Mouse (Mus musculus) liver, embryonic 16.5 days (tissue): ENCODE results near the gene Gm5868. TPM values are rescaled to one million over a fixed set of nuclear protein-coding genes. Genes with fewer than 3 reads are reported as not detected.

Experiments used
- ATAC-seq: fragments of 200-750 bp; cut with Nextera tagmentation; 2 replicates; pipeline ENCODE4 v1.8.0; 2017; ENCODE audit warnings: low read depth, mild to moderate bottlenecking, moderate number of reproducible peaks, moderate library complexity
- H3K27ac ChIP-seq: fragments of 300-500 bp; sonication (generic); 2 replicates; pipeline ENCODE4 v1.5.1; 2014; ENCODE audit warnings: mild to moderate bottlenecking, low read length
- H3K27me3 ChIP-seq: fragments of 300-500 bp; sonication (generic); 2 replicates; pipeline ENCODE4 v1.6.1; 2014; ENCODE audit warnings: low read depth, low read length, mixed read lengths; ENCODE audit not compliant: control insufficient read depth, insufficient read depth
- H3K36me3 ChIP-seq: fragments of 300-500 bp; sonication (generic); 2 replicates; pipeline ENCODE4 v1.6.1; 2014; ENCODE audit warnings: mild to moderate bottlenecking; ENCODE audit not compliant: control insufficient read depth, insufficient read depth
- H3K4me1 ChIP-seq: fragments of 300-500 bp; sonication (generic); 2 replicates; pipeline ENCODE4 v1.6.1; 2014; ENCODE audit warnings: low read depth, low read length, mixed read lengths; ENCODE audit not compliant: control insufficient read depth
- H3K4me2 ChIP-seq: fragments of 300-500 bp; sonication (generic); 2 replicates; pipeline ENCODE4 v1.6.1; 2014; ENCODE audit warnings: low read depth, low read length, mixed read lengths
- H3K4me3 ChIP-seq: fragments of 300-500 bp; sonication (generic); 2 replicates; pipeline ENCODE4 v1.5.1; 2014; ENCODE audit warnings: low read depth, mild to moderate bottlenecking, low read length
- H3K9ac ChIP-seq: fragments of 300-500 bp; sonication (generic); 2 replicates; pipeline ENCODE4 v1.6.1; 2014; ENCODE audit warnings: low read depth, low read length
- H3K9me3 ChIP-seq: fragments of 300-500 bp; sonication (generic); replicated peaks from 2 replicates; pipeline ENCODE4 v1.6.1; 2016; ENCODE audit warnings: low read length; ENCODE audit not compliant: control insufficient read depth
- WGBS: fragments of 180-500 bp; shearing (Covaris S2); extraction: QIAGEN DNeasy Blood & Tissue Kit; methylation state at CpG from one replicate; pipeline ENCODE4 v1.1.7; 2014; ENCODE audit not compliant: insufficient replicate concordance; 5-methylcytosine and 5-hydroxymethylcytosine counted together
- polyA plus RNA-seq: library from polyadenylated mRNA; unstranded; fragments of >200 nt; fragmentation: Nextera tagmentation; extraction: Ambion mirVana; gene quantifications from 2 replicates; pipeline ENCODE4 v1.2.1, GENCODE M21; 2015

Gene Gm5868
- not detected in 2 replicates for polyA plus RNA-seq

DNA sequence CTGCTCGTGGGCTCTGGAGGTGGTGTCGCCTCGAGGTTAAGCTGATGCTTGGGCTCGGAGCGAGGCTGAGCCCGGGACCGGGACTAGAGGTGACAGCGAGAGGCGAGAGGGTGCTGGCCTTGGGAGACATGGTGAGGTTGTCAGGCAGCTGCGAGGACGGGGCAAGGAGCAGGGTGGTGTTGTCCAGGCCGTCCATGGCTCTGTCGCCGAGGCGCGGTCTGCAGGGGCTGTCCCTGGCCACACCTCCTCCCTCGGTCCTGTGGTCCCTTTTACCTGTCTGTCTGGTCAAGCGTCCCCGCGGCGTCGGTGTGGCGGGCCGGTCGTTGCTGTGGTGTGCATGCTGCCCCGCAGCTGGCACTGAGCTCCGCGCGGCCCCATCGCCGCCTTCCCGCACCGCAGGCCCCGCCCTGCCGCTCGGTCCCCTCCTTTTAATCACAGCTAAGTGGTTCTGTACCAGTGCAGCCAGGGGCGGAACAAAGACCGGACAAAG lies at the start of gene Gm5868:
Gm5868 (minus strand) TSS at position 360 of the 490 bp plus-strand sequence.
- Histone ChIP-seq H3K4me3 (peak within 1 kb of the TSS; percentile 26; the same call in 1 of the 2 replicates), H3K36me3 (no peaks in the 10 kb centered on the region), H3K9ac (no peak within 1 kb of the TSS), H3K27me3 (peaks cover 12% of the 10 kb centered on the region), H3K4me2 (peak within 1 kb of the TSS; percentile 39; the same call in 1 of the 2 replicates), H3K27ac (no peak within 1 kb of the TSS), H3K4me1 (no peaks in the 10 kb centered on the region), H3K9me3 (no peaks in the 10 kb centered on the region)
- 5% methylated on average over 38 of the region's 38 CpGs for WGBS
- no peak for ATAC-seq

DNA sequence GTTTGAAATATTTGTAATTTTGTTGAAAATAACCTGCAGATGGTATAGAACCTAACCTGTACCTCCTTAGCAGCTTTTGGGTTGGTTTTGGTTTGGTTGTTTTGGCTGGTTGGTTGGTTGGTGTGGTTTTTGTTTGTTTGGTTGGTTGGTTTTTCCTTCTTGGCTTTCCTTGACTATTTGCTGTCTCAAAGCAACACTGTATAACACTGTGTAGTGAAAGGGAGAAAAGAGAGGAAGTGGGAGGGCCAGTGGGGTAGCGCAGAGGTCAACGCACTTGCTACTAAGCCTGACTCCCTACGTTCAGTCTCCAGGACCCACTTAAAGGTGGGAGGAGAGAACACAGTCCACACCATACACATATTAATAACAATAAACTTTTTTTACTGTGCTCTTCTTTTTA lies 49.2 kb upstream of the Gm5868 start:
- Histone ChIP-seq H3K4me1 (no peaks in the 10 kb centered on the region), H3K4me2 (no peak overlapping the region)
- 63% methylated on average over 3 of the region's 3 CpGs for WGBS

DNA sequence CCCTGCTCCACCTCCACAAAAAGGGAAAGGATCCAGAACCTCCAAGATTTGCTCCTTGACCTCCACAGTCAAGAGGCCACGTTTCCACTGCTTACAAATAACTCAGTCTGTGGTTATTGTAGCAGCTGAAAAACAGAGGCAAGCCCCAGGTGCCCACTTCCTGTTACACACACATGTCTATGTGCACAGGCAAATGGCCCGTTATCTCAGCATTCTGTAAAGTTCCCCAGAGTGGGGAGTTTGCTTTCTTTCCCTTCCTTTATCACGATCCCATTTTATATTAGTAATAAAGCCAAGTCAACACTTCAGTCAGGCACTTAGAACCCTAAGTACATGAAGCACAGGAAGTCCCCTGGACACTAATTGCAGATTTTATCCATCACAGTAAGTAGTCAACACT lies 48.8 kb upstream of the Gm5868 start:
- H3K36me3 ChIP-seq, result no peaks in the 10 kb centered on the region
- no peak overlapping the region for H3K9ac ChIP-seq
- ATAC-seq, result no peak
- 15% methylated on average over 3 of the region's 3 CpGs for WGBS
- no peaks in the 10 kb centered on the region for H3K27me3 ChIP-seq
- H3K4me2 ChIP-seq, result no peak overlapping the region
- no peak overlapping the region for H3K4me3 ChIP-seq
- no peaks in the 10 kb centered on the region for H3K4me1 ChIP-seq
- H3K27ac ChIP-seq, result no peak overlapping the region
- H3K9me3 ChIP-seq, result no peaks in the 10 kb centered on the region

More for the DNA sequence above, 49.2 kb upstream of the Gm5868 start:
- Histone ChIP-seq H3K9me3 (no peaks in the 10 kb centered on the region), H3K4me3 (no peak overlapping the region), H3K36me3 (no peaks in the 10 kb centered on the region), H3K27ac (no peak overlapping the region), H3K27me3 (no peaks in the 10 kb centered on the region), H3K9ac (no peak overlapping the region)
- ATAC-seq, result no peak

DNA sequence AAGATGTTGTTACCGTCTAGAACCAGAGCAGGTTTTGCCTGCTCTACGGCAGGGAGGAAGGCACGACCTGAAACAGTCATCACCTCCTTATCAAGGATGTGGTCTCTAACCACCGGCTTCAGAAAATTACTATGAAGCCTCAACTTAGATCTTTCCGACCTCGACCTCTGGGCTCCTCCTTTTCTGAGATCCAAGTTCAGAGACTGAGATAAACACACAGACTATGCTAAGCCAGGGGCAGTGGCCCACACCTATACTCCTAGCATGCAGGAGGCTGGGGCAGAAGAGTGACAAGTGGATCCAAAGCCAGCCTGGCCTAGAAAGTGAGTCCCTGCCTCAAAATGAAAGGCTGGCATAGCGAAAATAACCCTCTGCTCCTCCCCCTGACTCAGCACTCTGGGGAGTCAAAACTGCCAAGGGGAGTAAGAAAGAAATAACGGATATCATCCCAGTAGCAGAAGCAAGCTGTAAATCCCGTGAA lies 47.5 kb upstream of the Gm5868 start:
- H3K4me2 ChIP-seq, result no peak overlapping the region
- 28% methylated on average over 9 of the region's 9 CpGs for WGBS
- no peak for ATAC-seq
- H3K4me1 ChIP-seq, result no peaks in the 10 kb centered on the region
- no peak overlapping the region for H3K4me3 ChIP-seq
- H3K9ac ChIP-seq, result no peak overlapping the region
- no peaks in the 10 kb centered on the region for H3K36me3 ChIP-seq
- H3K27me3 ChIP-seq, result no peaks in the 10 kb centered on the region
- H3K27ac ChIP-seq, result no peak overlapping the region
- no peaks in the 10 kb centered on the region for H3K9me3 ChIP-seq

DNA sequence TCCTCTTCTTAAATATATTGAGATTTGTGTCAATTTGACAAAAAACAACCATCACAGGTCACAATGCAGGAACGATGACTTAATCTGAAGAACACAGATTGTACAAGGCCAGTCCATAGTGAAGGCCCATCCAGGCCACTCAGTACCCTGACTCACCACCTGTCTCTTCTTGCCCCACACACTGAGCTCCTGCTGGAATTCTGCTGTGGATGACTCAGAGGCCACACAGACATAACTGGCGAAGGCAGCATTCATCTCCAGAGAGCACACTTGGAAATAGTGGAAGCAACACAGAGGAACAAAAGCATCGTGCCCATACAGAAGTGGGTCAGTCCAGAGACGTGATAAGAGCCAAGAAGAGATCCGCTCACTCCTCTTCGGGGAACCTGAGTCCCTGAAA lies 42.7 kb upstream of the Gm5868 start:
- Histone ChIP-seq H3K4me1 (no peaks in the 10 kb centered on the region), H3K4me2 (no peak overlapping the region), H3K36me3 (no peaks in the 10 kb centered on the region), H3K4me3 (no peak overlapping the region), H3K27me3 (no peaks in the 10 kb centered on the region), H3K9me3 (no peaks in the 10 kb centered on the region), H3K27ac (no peak overlapping the region), H3K9ac (no peak overlapping the region)
- no peak for ATAC-seq
- WGBS, result 63% methylated on average over 6 of the region's 6 CpGs

DNA sequence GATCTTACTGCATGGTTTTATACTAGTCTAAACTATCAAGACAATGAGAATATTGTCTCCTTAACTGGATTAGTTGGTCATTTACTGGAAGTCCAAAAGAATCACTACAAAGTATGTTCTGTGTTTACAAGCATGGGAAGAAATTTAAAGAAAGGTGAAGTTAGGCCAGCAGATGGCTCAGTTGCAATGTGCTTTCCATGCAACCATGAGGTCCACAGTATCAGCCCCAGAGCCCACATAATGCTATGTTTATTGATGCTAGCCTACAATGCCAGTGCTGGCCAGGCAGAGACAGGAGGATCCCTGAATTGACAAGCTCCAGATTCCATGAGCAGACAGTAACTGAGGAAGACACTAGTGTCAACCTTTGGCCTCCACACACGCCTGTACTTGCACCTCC lies 33.7 kb upstream of the Gm5868 start:
- Histone ChIP-seq H3K4me3 (no peak overlapping the region), H3K36me3 (no peaks in the 10 kb centered on the region), H3K4me1 (no peaks in the 10 kb centered on the region), H3K4me2 (no peak overlapping the region), H3K9ac (no peak overlapping the region), H3K9me3 (no peaks in the 10 kb centered on the region), H3K27me3 (no peaks in the 10 kb centered on the region), H3K27ac (no peak overlapping the region)
- ATAC-seq, result no peak
- 55% methylated on average over 1 of the region's 1 CpGs for WGBS

DNA sequence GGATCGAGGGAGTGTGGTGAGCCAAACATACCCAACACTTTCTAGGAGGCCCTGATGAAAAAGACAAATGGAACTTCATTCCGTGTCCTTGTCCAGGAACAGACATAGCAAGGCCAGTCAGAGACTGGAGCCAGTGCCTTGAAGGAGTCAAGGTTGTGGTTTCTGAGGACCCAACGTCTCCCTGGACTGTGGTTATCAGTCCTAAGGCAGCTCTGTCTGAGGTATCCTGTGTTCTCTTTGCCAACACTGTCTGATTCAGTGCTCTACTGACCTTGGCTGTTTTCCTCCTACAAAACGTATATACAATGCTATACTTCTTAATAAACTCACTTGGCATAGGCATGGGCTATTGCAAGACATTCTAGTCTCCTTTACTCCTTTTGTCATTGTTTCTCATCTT lies 30.1 kb upstream of the Gm5868 start:
- 48% methylated on average over 4 of the region's 4 CpGs for WGBS
- Histone ChIP-seq H3K4me2 (no peak overlapping the region), H3K4me1 (no peaks in the 10 kb centered on the region), H3K4me3 (no peak overlapping the region), H3K36me3 (no peaks in the 10 kb centered on the region), H3K27ac (no peak overlapping the region), H3K9ac (no peak overlapping the region), H3K27me3 (no peaks in the 10 kb centered on the region), H3K9me3 (no peaks in the 10 kb centered on the region)
- no peak for ATAC-seq

DNA sequence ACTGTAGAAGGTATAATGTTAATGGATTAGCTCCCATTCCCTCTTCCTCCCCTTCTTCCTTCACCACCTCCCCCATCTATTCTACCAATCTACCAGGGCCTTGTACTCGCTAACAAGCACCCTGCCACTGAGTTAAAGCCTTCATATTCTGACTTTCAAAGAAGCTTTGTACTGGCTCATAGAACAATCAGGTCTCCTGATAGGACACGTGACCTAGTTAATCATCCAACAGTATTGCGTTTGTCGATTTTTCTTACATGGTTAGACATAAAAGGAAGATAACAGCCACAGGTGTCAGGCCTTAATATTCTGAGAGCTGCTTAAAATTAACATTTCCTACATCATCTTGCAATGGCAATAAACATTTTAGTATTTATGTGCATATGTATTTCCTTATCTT lies 15.8 kb upstream of the Gm5868 start:
- H3K9me3 ChIP-seq, result no peaks in the 10 kb centered on the region
- no peaks in the 10 kb centered on the region for H3K4me1 ChIP-seq
- H3K27ac ChIP-seq, result no peak overlapping the region
- H3K9ac ChIP-seq, result no peak overlapping the region
- H3K27me3 ChIP-seq, result no peaks in the 10 kb centered on the region
- no peak overlapping the region for H3K4me3 ChIP-seq
- H3K4me2 ChIP-seq, result no peak overlapping the region
- no peak for ATAC-seq
- 73% methylated on average over 4 of the region's 4 CpGs for WGBS
- H3K36me3 ChIP-seq, result no peaks in the 10 kb centered on the region

DNA sequence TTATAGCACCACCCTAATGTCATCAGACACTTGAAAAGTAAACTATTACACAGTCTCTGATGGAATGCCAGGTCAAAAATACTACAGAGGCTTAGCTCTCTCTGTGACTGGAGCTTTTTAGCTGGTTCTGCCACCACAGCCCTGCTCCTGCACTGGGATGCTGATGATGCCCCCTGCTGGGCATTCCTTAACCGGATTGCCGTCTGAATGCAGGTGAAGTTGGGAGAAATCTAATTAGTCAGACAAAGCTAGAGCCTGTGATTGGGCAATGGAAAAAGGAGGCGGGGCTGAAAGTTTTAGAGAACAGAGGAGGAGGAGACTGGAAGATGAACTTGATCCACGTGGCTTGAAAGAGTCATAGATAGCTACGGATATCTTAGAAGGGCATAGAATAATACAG lies 13.7 kb upstream of the Gm5868 start:
- Histone ChIP-seq H3K4me1 (no peaks in the 10 kb centered on the region), H3K4me2 (no peak overlapping the region), H3K27me3 (no peaks in the 10 kb centered on the region), H3K9me3 (no peaks in the 10 kb centered on the region), H3K4me3 (no peak overlapping the region), H3K27ac (no peak overlapping the region), H3K9ac (no peak overlapping the region), H3K36me3 (no peaks in the 10 kb centered on the region)
- peak; percentile 35; the same call in 1 of the 2 replicates for ATAC-seq
- 10% methylated on average over 5 of the region's 5 CpGs for WGBS
